Mouse (Mus musculus) limb, embryonic 10.5 days (tissue): ENCODE results near the gene Ect2l. TPM values are rescaled to one million over a fixed set of nuclear protein-coding genes. Genes with fewer than 3 reads are reported as not detected.

Experiments
- DNase-seq: peaks from one replicate; pipeline ENCODE4 v3.0.0-alpha.2; 2017; ENCODE audit warnings: low spot score
- H3K27ac ChIP-seq: fragments of 300-500 bp; sonication (generic); 2 replicates; pipeline ENCODE4 v1.5.1; 2016; ENCODE audit warnings: mild to moderate bottlenecking
- H3K27me3 ChIP-seq: fragments of 300-500 bp; sonication (generic); 2 replicates; pipeline ENCODE4 v1.6.1; 2016; ENCODE audit warnings: low read depth, mild to moderate bottlenecking; ENCODE audit not compliant: poor library complexity, severe bottlenecking
- H3K36me3 ChIP-seq: fragments of 300-500 bp; sonication (generic); 2 replicates; pipeline ENCODE4 v1.6.1; 2016; ENCODE audit warnings: mild to moderate bottlenecking, moderate library complexity
- H3K4me1 ChIP-seq: fragments of 300-500 bp; sonication (generic); 2 replicates; pipeline ENCODE4 v1.6.1; 2016
- H3K4me3 ChIP-seq: fragments of 300-500 bp; sonication (generic); 2 replicates; pipeline ENCODE4 v1.5.1; 2016; ENCODE audit warnings: mild to moderate bottlenecking, moderate library complexity
- H3K9me3 ChIP-seq: fragments of 300-500 bp; sonication (generic); replicated peaks from 2 replicates; pipeline ENCODE4 v1.6.1; 2016; ENCODE audit warnings: mild to moderate bottlenecking
- WGBS: fragments of 180-500 bp; shearing (Covaris S2); methylation state at CpG from one replicate; pipeline ENCODE4 v1.1.7; 2016; 5-methylcytosine and 5-hydroxymethylcytosine counted together
- polyA plus RNA-seq: library from polyadenylated mRNA; unstranded; fragments of >200 nt; fragmentation: Nextera tagmentation; extraction: Ambion mirVana; gene quantifications from 2 replicates; pipeline ENCODE4 v1.2.1, GENCODE M21; 2016

Gene Ect2l
- polyA plus RNA-seq, 1 experiment from 2014 or later: 0.54 TPM

GRCm38 (mm10) chr10:18110940-18111339, 99.8 kb downstream of the Ect2l start:
- H3K4me1 ChIP-seq: no peaks in the 10 kb centered on the region; the same call in 1 of the 2 replicates
- no peaks in the 10 kb centered on the region for H3K27me3 ChIP-seq
- no peak overlapping the region for H3K4me3 ChIP-seq
- no peak for DNase-seq
- no peak overlapping the region for H3K27ac ChIP-seq
- no peaks in the 10 kb centered on the region for H3K9me3 ChIP-seq
- H3K36me3 ChIP-seq: peaks cover 36% of the 10 kb centered on the region

GRCm38 (mm10) chr10:18107471-18107870, 103.2 kb downstream of the Ect2l start:
- Histone ChIP-seq H3K27me3 (no peaks in the 10 kb centered on the region), H3K36me3 (peaks cover 33% of the 10 kb centered on the region), H3K4me3 (no peak overlapping the region), H3K9me3 (no peaks in the 10 kb centered on the region), H3K4me1 (no peaks in the 10 kb centered on the region; the same call in 1 of the 2 replicates), H3K27ac (no peak overlapping the region)
- DNase-seq: no peak
- WGBS: 86% methylated on average over 5 of the region's 5 CpGs

GRCm38 (mm10) chr10:18102166-18102565, 108.5 kb downstream of the Ect2l start:
- Histone ChIP-seq H3K27ac (no peak overlapping the region), H3K4me1 (no peaks in the 10 kb centered on the region), H3K27me3 (no peaks in the 10 kb centered on the region), H3K9me3 (no peaks in the 10 kb centered on the region), H3K4me3 (no peak overlapping the region), H3K36me3 (peaks cover 44% of the 10 kb centered on the region)
- 76% methylated on average over 5 of the region's 5 CpGs for WGBS
- DNase-seq: no peak

GRCm38 (mm10) chr10:18090691-18091090, 120.0 kb downstream of the Ect2l start:
- H3K9me3 ChIP-seq: 0 out of 2 replicates have a peak, but pooled peaks cover 3% of the 10 kb centered on the region
- H3K4me3 ChIP-seq: no peak overlapping the region
- no peak for DNase-seq
- no peaks in the 10 kb centered on the region for H3K27me3 ChIP-seq
- no peaks in the 10 kb centered on the region for H3K4me1 ChIP-seq
- H3K36me3 ChIP-seq: peaks cover 68% of the 10 kb centered on the region
- H3K27ac ChIP-seq: no peak overlapping the region

GRCm38 (mm10) chr10:18082772-18083171, 127.9 kb downstream of the Ect2l start:
- H3K4me1 ChIP-seq: no peaks in the 10 kb centered on the region
- WGBS: 96% methylated on average over 6 of the region's 6 CpGs
- no peaks in the 10 kb centered on the region for H3K27me3 ChIP-seq
- H3K4me3 ChIP-seq: no peak overlapping the region
- H3K36me3 ChIP-seq: peaks cover 19% of the 10 kb centered on the region
- 0 out of 2 replicates have a peak, but pooled peaks cover 3% of the 10 kb centered on the region for H3K9me3 ChIP-seq
- DNase-seq: no peak
- no peak overlapping the region for H3K27ac ChIP-seq

DNA sequence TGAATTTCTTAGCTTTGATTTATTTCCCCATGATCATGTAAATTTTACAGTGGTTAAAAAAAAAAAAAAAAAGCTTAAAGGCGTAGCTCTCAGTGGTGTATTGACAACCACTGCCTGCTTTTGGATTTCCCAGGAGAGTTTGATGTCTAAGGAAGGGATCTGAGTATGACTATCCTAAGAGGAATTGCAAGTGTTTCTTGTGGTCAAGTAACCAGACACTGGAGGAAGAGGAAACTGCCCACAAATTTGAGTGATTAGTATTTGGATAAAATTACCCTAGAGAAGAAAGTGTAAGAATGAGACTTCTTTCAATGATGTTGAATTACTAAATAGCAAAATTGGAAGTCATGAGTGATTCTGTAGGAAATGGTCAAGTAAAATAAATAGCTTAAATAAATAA, 129.2 kb downstream of the Ect2l start:
- 94% methylated on average over 1 of the region's 1 CpGs for WGBS
- Histone ChIP-seq H3K27me3 (no peaks in the 10 kb centered on the region), H3K4me3 (no peak overlapping the region), H3K27ac (no peak overlapping the region), H3K9me3 (0 out of 2 replicates have a peak, but pooled peaks cover 2% of the 10 kb centered on the region), H3K4me1 (no peaks in the 10 kb centered on the region), H3K36me3 (peaks cover 16% of the 10 kb centered on the region)
- DNase-seq: no peak

Other genes starting within 250 kb of the Ect2l start
- gene Abracl, start 187.6 kb downstream of the Ect2l start, polyA plus RNA-seq: 158 and 163 TPM in 2 replicates
- gene Reps1, start 155.0 kb downstream of the Ect2l start, polyA plus RNA-seq: 17.8 and 18.3 TPM in 2 replicates
- 6.1 and 6.5 TPM in 2 replicates for gene Ccdc28a, start 24.1 kb upstream of the Ect2l start, polyA plus RNA-seq
- 7.8 and 8.6 TPM in 2 replicates for gene Nhsl1, start 108.1 kb upstream of the Ect2l start, polyA plus RNA-seq